Mouse (Mus musculus) left cerebral cortex, adult 2 months (tissue): ENCODE results near the gene Chd1. TPM values are rescaled to one million over a fixed set of nuclear protein-coding genes. Genes with fewer than 3 reads are reported as not detected.

ENCODE experiments used
- DNase-seq, 2 experiments: peaks; one replicate each; pipeline ENCODE4 v3.0.0; 2021 to 2022; ENCODE audit warnings: low spot score in 2 of 2, mixed read lengths in 1 of 2; ENCODE audit errors: extremely low spot score in 1 of 2
- H3K27ac ChIP-seq: fragments of 200-600 bp; 2 replicates; pipeline ENCODE4 v1.8.1; 2022
- H3K4me3 ChIP-seq: fragments of 200-600 bp; 2 replicates; pipeline ENCODE4 v1.8.1; 2022
- CTCF ChIP-seq: fragments of 200-600 bp; IDR thresholded peaks from 2 replicates; pipeline ENCODE4 v1.8.1; 2022; ENCODE audit warnings: antibody characterized with exemption, mild to moderate bottlenecking, moderate library complexity
- intact Hi-C: fragments of 180-260 bp; cut with DNase I; formaldehyde crosslinking; loops from one replicate; pipeline ENCODE4 v1.15.1; 2025
- total RNA-seq, 2 experiments: library from RNA; stranded (reverse); gene quantifications; 2 replicates each; pipeline ENCODE4 v1.2.3; 2021

Gene Chd1
- total RNA-seq, 2 experiments from 2014 or later: 25.0 to 28.5 TPM

GRCm38 (mm10) chr17:15816379-15817095 lies 111.8 kb downstream of the Chd1 start:
- Histone ChIP-seq H3K27ac (no peak overlapping the region), H3K4me3 (no peak overlapping the region)
- no peak for DNase-seq
- no peak for TF ChIP-seq CTCF
- intact Hi-C loops: no loop called here

- DNase-seq: no peak
- Histone ChIP-seq H3K27ac (no peak overlapping the region), H3K4me3 (no peak overlapping the region)
- TF ChIP-seq CTCF: no peak
- intact Hi-C loops: no loop called here
Measured at GRCm38 (mm10) chr17:15817096-15817450, 112.3 kb downstream of the Chd1 start.

GRCm38 (mm10) chr17:15817634-15818033 lies 112.9 kb downstream of the Chd1 start:
- TF ChIP-seq CTCF: no peak
- no peak overlapping the region for H3K27ac ChIP-seq
- no peak overlapping the region for H3K4me3 ChIP-seq
- intact Hi-C loops: no loop called here
- DNase-seq: no peak

GRCm38 (mm10) chr17:15818372-15818771 lies 113.6 kb downstream of the Chd1 start:
- TF ChIP-seq CTCF: no peak
- no peak overlapping the region for H3K27ac ChIP-seq
- intact Hi-C loops: no loop called here
- H3K4me3 ChIP-seq: no peak overlapping the region
- DNase-seq: no peak

- H3K4me3 ChIP-seq: no peak overlapping the region
- no peak for TF ChIP-seq CTCF
- no peak overlapping the region for H3K27ac ChIP-seq
- intact Hi-C loops: no loop called here
- no peak for DNase-seq
Measured at GRCm38 (mm10) chr17:15820146-15820545, 115.4 kb downstream of the Chd1 start.

- Histone ChIP-seq H3K27ac (no peak overlapping the region), H3K4me3 (no peak overlapping the region)
- no peak for TF ChIP-seq CTCF
- no peak for DNase-seq
- intact Hi-C loops: no loop called here
Measured at GRCm38 (mm10) chr17:15820761-15821160, 116.0 kb downstream of the Chd1 start.

- TF ChIP-seq CTCF: no peak
- intact Hi-C loops: no loop called here
- Histone ChIP-seq H3K4me3 (no peak overlapping the region), H3K27ac (no peak overlapping the region)
- no peak for DNase-seq
Measured at GRCm38 (mm10) chr17:15821706-15822105, 116.9 kb downstream of the Chd1 start.

Other genes starting within 250 kb of the Chd1 start
- gene Psmb1, start 205.2 kb upstream of the Chd1 start, total RNA-seq: 100 to 1,000 TPM; 118 to 122 TPM
- gene Tbp, start 205.1 kb upstream of the Chd1 start, total RNA-seq: 10 to 100 TPM; 29.3 to 32.2 TPM
- gene Pdcd2, start 177.7 kb upstream of the Chd1 start, total RNA-seq: 10 to 100 TPM; 19.1 to 21.0 TPM
- 1 to 10 TPM; 2.9 to 3.1 TPM for gene Prdm9, start 140.6 kb upstream of the Chd1 start, total RNA-seq
- gene Rgmb, start 126.1 kb downstream of the Chd1 start, total RNA-seq: 10 to 100 TPM; 71.0 to 75.1 TPM